Mouse (Mus musculus) ES-E14 (cell line): ENCODE measurements around the gene Zbtb18. TPM values are rescaled to one million over a fixed set of nuclear protein-coding genes. Genes with fewer than 3 reads are reported as not detected.

Experiments
- DNase-seq: peaks from one replicate; pipeline ENCODE4 v3.0.0-alpha.2; 2013; ENCODE audit warnings: low read depth, low spot score
- H3K27ac ChIP-seq: 2 replicates; pipeline ENCODE4 v1.5.1; 2012; ENCODE audit warnings: low read depth, mild to moderate bottlenecking, low read length, moderate library complexity, mixed read lengths; ENCODE audit not compliant: poor library complexity, insufficient read depth, severe bottlenecking
- H3K36me3 ChIP-seq: 2 replicates; pipeline ENCODE4 v1.6.1; 2012; ENCODE audit warnings: mild to moderate bottlenecking, low read length, moderate library complexity, mixed read lengths; ENCODE audit not compliant: control insufficient read depth, poor library complexity, insufficient read depth, severe bottlenecking
- H3K4me1 ChIP-seq, 2 experiments: fragments of 150-350 bp in 1 of 2; sonication (generic) in 1 of 2; 2 replicates each; pipeline ENCODE4 v1.6.1; 2012; ENCODE audit warnings: low read length in 2 of 2, mild to moderate bottlenecking in 1 of 2, mixed read lengths in 1 of 2; ENCODE audit not compliant: control insufficient read depth in 2 of 2, insufficient read depth in 2 of 2, poor library complexity in 1 of 2
- H3K4me3 ChIP-seq, 2 experiments: fragments of 150-350 bp in 1 of 2; sonication (generic) in 1 of 2; 2 replicates each; pipeline ENCODE4 v1.5.1; 2012; ENCODE audit warnings: low read length in 2 of 2, low read depth in 1 of 2, mild to moderate bottlenecking in 1 of 2, mixed read lengths in 1 of 2; ENCODE audit not compliant: insufficient read depth in 1 of 2, poor library complexity in 1 of 2, severe bottlenecking in 1 of 2
- H3K9ac ChIP-seq: 2 replicates; pipeline ENCODE4 v1.6.1; 2012; ENCODE audit warnings: low read depth, mild to moderate bottlenecking, low read length, mixed read lengths; ENCODE audit not compliant: poor library complexity, insufficient read depth, severe bottlenecking
- H3K9me3 ChIP-seq: fragments of 150-350 bp; sonication (generic); 2 replicates; pipeline ENCODE4 v1.6.1; 2012; ENCODE audit warnings: low read depth, mild to moderate bottlenecking, low read length; ENCODE audit not compliant: control insufficient read depth, insufficient read depth
- CHD2 ChIP-seq: IDR thresholded peaks from 2 replicates; pipeline ENCODE4 v1.6.1; 2014; ENCODE audit warnings: mild to moderate bottlenecking, low read depth, low read length, inconsistent platforms
- HCFC1 ChIP-seq: IDR thresholded peaks from 2 replicates; pipeline ENCODE4 v1.6.1; 2012; ENCODE audit warnings: low read length, inconsistent platforms, borderline replicate concordance; ENCODE audit not compliant: insufficient read depth
- MAFK ChIP-seq: IDR thresholded peaks from 2 replicates; pipeline ENCODE4 v1.6.1; 2014; ENCODE audit warnings: mild to moderate bottlenecking, low read depth, low read length, inconsistent platforms; ENCODE audit not compliant: insufficient read depth
- ZC3H11A ChIP-seq: IDR thresholded peaks from 2 replicates; pipeline ENCODE4 v1.6.1; 2012; ENCODE audit warnings: low read depth, mild to moderate bottlenecking, inconsistent platforms, low read length, borderline replicate concordance
- ZNF384 ChIP-seq: IDR thresholded peaks from 2 replicates; pipeline ENCODE4 v1.6.1; 2012; ENCODE audit warnings: low read depth, low read length, inconsistent platforms
- in situ Hi-C, 2 experiments: fragments of 600-800 bp; cut with MboI; formaldehyde crosslinking; loops; one replicate each; pipeline ENCODE4 v1.15.1; 2025; ENCODE audit warnings: low sequenced_read_pairs in 2 of 2, inconsistent platforms in 1 of 2; ENCODE audit not compliant: unreplicated experiment in 2 of 2
- total RNA-seq: library from RNA; depleted of rRNA; stranded (reverse); fragments of 300-350 nt; gene quantifications from 2 replicates; pipeline ENCODE4 v1.2.3, GENCODE M21; 2012

The Zbtb18 gene
- total RNA-seq, 1 experiment = 11.5 TPM

DNA sequence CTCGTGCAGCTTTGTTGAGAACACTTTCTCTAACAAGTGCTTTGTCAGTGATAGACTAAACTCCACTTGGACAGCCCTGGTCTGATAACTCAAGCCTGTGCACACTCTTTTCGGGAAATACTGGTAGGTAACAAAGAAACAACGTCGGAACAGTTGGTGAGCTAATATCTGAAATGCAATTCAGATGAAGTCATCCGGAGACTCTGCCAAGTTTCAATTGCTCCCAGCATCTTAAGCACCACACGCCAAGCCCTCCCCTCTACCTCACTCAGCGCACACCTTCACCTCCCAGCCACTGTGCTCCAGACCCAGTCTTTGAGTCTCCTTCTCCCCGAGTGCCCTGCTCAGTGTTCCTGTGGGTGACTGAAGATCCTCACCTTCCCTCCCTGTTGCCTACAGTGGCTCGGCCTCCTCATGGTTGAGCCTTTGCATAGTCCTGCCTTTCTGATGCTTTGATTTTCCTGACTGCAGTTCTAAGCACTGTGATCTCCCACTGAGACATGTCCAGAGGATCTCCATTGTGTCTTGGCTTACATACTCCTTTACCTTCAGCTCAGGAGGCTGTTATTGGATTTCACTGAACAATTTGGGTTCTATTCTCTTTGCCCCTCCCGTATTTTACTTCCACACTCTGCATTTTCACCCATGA is 37.3 kb downstream of the Zbtb18 start:
- H3K4me3 ChIP-seq = no peak overlapping the region
- in situ Hi-C loops = no loop called here
- no peaks in the 10 kb centered on the region for H3K9me3 ChIP-seq
- no peak overlapping the region for H3K9ac ChIP-seq
- H3K36me3 ChIP-seq = no peaks in the 10 kb centered on the region
- no peaks in the 10 kb centered on the region for H3K4me1 ChIP-seq
- H3K27ac ChIP-seq = no peak overlapping the region
- no peak for DNase-seq
- no peak for TF ChIP-seq CHD2
- TF ChIP-seq MAFK = no peak
- TF ChIP-seq ZNF384 = no peak
- no peak for TF ChIP-seq HCFC1
- TF ChIP-seq ZC3H11A = no peak

GRCm38 (mm10) chr1:177483612-177484011 is 41.5 kb downstream of the Zbtb18 start:
- H3K36me3 ChIP-seq = no peaks in the 10 kb centered on the region
- in situ Hi-C loops = no loop called here
- no peaks in the 10 kb centered on the region for H3K4me1 ChIP-seq
- H3K9ac ChIP-seq = no peak overlapping the region
- no peak for DNase-seq
- H3K4me3 ChIP-seq = no peak overlapping the region
- H3K27ac ChIP-seq = no peak overlapping the region
- TF ChIP-seq CHD2 = no peak
- TF ChIP-seq MAFK = no peak
- TF ChIP-seq ZC3H11A = no peak
- no peak for TF ChIP-seq HCFC1
- TF ChIP-seq ZNF384 = no peak
- no peaks in the 10 kb centered on the region for H3K9me3 ChIP-seq

DNA sequence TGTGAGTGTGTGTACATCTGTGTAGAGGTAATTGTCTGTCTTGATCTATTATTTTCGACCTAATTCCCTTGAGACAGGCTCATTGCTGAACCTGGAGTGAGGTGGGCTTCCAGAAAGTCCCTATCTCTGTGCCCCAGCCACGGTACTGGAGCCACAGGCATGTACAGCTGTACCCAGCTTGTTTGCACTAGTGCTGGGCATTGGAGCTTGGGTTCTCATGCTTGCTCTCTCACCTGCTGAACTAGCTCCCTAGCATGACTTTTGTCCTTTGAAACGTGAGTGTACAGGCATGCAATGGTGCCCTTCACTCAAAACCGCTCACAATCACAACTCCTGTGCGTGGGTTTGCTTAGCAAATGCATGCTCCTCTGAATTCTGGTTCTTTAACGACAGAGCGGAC is 42.1 kb downstream of the Zbtb18 start:
- H3K36me3 ChIP-seq = no peaks in the 10 kb centered on the region
- no peaks in the 10 kb centered on the region for H3K9me3 ChIP-seq
- in situ Hi-C loops = no loop called here
- no peak for TF ChIP-seq ZC3H11A
- no peak for TF ChIP-seq CHD2
- no peak for TF ChIP-seq HCFC1
- no peak for TF ChIP-seq MAFK
- TF ChIP-seq ZNF384 = no peak
- no peak overlapping the region for H3K27ac ChIP-seq
- no peak overlapping the region for H3K4me3 ChIP-seq
- no peak overlapping the region for H3K9ac ChIP-seq
- no peaks in the 10 kb centered on the region for H3K4me1 ChIP-seq
- no peak for DNase-seq

- in situ Hi-C loops = no loop called here
- no peak for DNase-seq
- no peak overlapping the region for H3K27ac ChIP-seq
- no peak for TF ChIP-seq HCFC1
- TF ChIP-seq CHD2 = no peak
- no peaks in the 10 kb centered on the region for H3K4me1 ChIP-seq
- H3K9me3 ChIP-seq = no peaks in the 10 kb centered on the region
- H3K36me3 ChIP-seq = no peaks in the 10 kb centered on the region
- no peak overlapping the region for H3K4me3 ChIP-seq
- H3K9ac ChIP-seq = no peak overlapping the region
Measured at GRCm38 (mm10) chr1:177484680-177485079, 42.5 kb downstream of the Zbtb18 start.

DNA sequence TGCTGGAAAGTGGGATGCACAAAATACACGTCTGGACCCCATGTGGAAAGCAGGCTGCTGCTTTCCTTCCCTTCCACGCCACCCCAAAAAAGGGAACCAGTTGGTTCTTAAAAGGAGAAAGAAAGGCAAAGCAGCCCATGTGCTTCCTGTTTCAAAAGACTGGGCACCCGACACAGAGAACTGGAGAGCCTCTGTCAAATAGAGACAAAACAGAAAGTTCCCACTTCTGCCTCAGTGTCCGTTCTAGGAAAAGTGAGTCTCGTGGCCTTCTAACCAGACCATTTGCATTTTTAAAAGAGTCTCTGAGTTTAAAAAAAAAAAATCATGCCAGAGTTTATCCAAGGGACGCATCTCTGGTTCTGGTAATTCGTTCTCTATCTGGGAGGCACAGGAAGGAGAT is 47.7 kb downstream of the Zbtb18 start:
- no peak overlapping the region for H3K9ac ChIP-seq
- H3K4me3 ChIP-seq = no peak overlapping the region
- no peaks in the 10 kb centered on the region for H3K4me1 ChIP-seq
- no peak overlapping the region for H3K27ac ChIP-seq
- no peaks in the 10 kb centered on the region for H3K36me3 ChIP-seq
- TF ChIP-seq ZC3H11A (no peak), CHD2 (no peak), HCFC1 (no peak), ZNF384 (no peak), MAFK (no peak)
- H3K9me3 ChIP-seq = no peaks in the 10 kb centered on the region
- no peak for DNase-seq
- in situ Hi-C loops = no loop called here
